In the genomic region with DNA sequence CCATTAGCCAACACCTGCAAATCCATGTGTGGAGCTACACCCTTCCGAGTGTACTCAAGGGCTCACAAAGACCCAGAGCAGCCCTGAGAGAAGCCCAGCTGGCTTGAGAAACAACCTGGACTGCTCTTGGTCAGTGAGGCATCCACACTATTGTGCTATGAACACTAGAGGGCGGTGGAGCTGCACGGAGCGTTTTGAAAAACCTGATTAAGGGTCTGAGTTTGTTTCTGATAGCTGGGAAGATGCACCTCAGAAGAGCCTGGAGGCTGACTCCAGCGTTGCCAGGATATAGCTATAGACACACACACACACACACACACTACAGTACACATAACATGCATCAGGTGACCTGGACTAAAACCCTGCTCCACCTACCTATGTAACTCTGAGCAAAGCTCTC, we compare ENCODE assay signal across 8 mouse cellular contexts.
A peak's percentile ranks its signal among the peaks of the same experiment; 100 is the strongest.
DNase-seq lines count a peak whose midpoint lies in the region; ATAC-seq lines count a peak whose summit lies in the region.

No protein-coding gene starts in this region.

- H3K4me2 ChIP-seq in lung, embryonic 15.5 days = no peak overlapping the region

- H3K4me1 ChIP-seq in lung, embryonic 15.5 days = no peaks in the 10 kb centered on the region

- 8% methylated on average over 5 of the region's 5 CpGs for WGBS in lung, embryonic 15.5 days

- no peak overlapping the region for H3K9ac ChIP-seq in lung, embryonic 15.5 days

- no peaks in the 10 kb centered on the region for H3K9me3 ChIP-seq in lung, embryonic 15.5 days

- no peak overlapping the region for H3K4me3 ChIP-seq in lung, embryonic 15.5 days

- H3K36me3 ChIP-seq in lung, embryonic 15.5 days = no peaks in the 10 kb centered on the region

- H3K27ac ChIP-seq in lung, embryonic 15.5 days = no peak overlapping the region

- peak; percentile 49; the same call in 1 of the 2 replicates for ATAC-seq in lung, embryonic 15.5 days (ENCODE audit: borderline replicate concordance, extremely low read depth, low FRiP score, low TSS enrichment)

- intact Hi-C loops in heart, postnatal 14 days (cut with DNase I) = loop anchor here (1.0 to 10.0 kb wide), 3 partner anchors 211 to 412 kb away; no protein-coding TSS in a partner anchor

- H3K27me3 ChIP-seq in lung, embryonic 15.5 days = no peaks in the 10 kb centered on the region

- peak; percentile 55 for DNase-seq in CD4-positive, CD25-positive, alpha-beta regulatory T cell, adult 2 months (ENCODE audit: low read depth, low spot score)
- peak; percentile 67 for DNase-seq in adrenal gland, adult 2 months
- DNase-seq in embryo, embryonic 9.5 days (ENCODE audit: extremely low spot score) = peak; percentile 69
- peak; percentile 53 to 77 for DNase-seq in heart, postnatal 14 days
- DNase-seq in kidney, postnatal 36 days = peak; percentile 45 to 75
- peak; percentile 17 for DNase-seq in ovary, postnatal 10 days (ENCODE audit: low spot score)
- peak; percentile 26 for DNase-seq in urinary bladder, adult 2 months (ENCODE audit: low spot score)

Comparison
In these comparisons a context has a peak if more than half of its experiments do, and no peak if none do; other contexts are left out.
1. DNase-seq: peak in every context shown above with its lines; median percentile 69 in embryo, embryonic 9.5 days; 67 in adrenal gland, adult 2 months; 65 in heart, postnatal 14 days; 60 in kidney, postnatal 36 days; 55 in CD4-positive, CD25-positive, alpha-beta regulatory T cell, adult 2 months; 26 in urinary bladder, adult 2 months; 17 in ovary, postnatal 10 days.